Mouse (Mus musculus): ENCODE data around the gene Zfx. TPM values are rescaled to one million over a fixed set of nuclear protein-coding genes. Genes with fewer than 3 reads are reported as not detected.

Gene Zfx
- 30.5 and 31.6 TPM in 2 replicates for polyA plus RNA-seq (2015; fragmentation: Nextera tagmentation; extraction: Ambion mirVana)

DNA sequence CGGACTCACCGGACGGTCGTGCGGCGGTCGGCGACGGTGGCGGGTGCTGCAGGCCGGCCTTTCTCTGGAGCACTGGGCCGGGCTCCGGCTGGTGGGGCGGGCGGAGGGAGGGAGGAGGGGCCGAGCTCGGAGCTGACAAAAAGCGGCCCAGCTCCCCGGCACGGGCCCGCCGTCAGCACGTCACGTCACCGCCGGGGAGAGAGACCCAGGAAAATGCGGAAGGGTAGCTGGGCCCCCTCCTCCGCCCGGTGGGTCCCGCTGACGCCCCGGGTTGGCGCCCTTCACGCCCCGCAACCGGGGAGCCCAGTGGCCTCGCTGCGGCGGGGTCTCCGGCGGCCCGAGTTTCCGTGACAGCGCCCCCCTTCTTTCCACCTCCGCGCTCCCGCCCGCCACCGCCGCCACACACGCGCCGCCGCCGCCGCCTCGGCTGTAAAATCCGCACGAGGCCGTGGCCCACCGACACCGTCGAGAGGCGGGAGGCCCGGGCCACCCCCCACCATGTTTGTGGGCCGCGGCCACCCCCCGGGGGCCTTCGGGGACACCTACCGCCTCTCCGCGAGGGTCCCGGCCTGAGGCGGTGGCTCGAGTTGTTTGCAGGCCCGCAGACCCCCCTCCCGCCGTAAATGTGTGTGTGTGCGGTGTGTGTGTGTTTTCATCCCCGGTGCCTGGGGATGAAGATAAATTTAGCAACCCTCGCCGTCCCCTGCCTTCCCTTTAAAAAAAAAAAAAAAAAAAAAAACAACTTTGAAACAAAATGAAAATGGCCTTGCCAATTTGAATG is at the start of gene Zfx:
Gene Zfx (minus strand): TSS at position 644 of the 781 bp plus-strand sequence.
- H3K4me1 ChIP-seq (ENCODE audit: insufficient read depth, low read length) = peaks cover 4% of the 10 kb centered on the region; the same call in 1 of the 2 replicates
- H3K9ac ChIP-seq (replicated peaks; ENCODE audit: low read length) = peak within 1 kb of the TSS; percentile 94
- no peaks in the 10 kb centered on the region for H3K36me3 ChIP-seq (ENCODE audit: insufficient read depth, low read length)
- H3K4me3 ChIP-seq (ENCODE audit: low read length) = peak within 1 kb of the TSS; percentile 66
- WGBS = 23% methylated on average over 36 of the region's 82 CpGs
- peaks cover 24% of the 10 kb centered on the region; the same call in 1 of the 2 replicates for H3K27me3 ChIP-seq (ENCODE audit: insufficient read depth, low read length)
- H3K27ac ChIP-seq (ENCODE audit: low read length) = peak within 1 kb of the TSS; percentile 98
- peaks cover 3% of the 10 kb centered on the region; the same call in 1 of the 2 replicates for H3K9me3 ChIP-seq (ENCODE audit: low read length)
- peak; percentile 87 for ATAC-seq (ENCODE audit: low FRiP score, low TSS enrichment)
- H3K4me2 ChIP-seq (replicated peaks; ENCODE audit: low read depth, low read length) = peak within 1 kb of the TSS; percentile 52

DNA sequence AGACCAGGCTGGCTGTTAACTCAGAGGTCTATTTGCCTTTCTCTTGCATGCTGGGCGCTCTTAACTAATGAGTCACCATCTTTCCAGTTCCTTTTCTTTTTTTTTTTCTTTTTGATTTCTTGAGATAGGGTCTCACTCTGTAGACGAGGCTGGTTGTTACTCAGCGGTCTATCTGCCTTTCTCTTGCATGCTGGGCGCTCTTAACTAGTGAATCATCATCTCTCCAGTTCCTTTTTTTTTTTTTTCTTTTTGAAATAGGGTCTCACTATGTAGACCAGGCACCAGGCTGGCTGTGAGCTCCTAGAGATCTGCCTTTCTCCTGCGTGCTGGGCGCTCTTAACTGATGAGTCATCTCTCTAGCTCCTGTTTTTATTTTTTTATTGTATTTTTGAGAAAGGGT is 45.8 kb upstream of the Zfx start:
- no peak overlapping the region for H3K9ac ChIP-seq (replicated peaks; ENCODE audit: low read length)
- H3K9me3 ChIP-seq (ENCODE audit: low read length) = no peaks in the 10 kb centered on the region
- H3K36me3 ChIP-seq (ENCODE audit: insufficient read depth, low read length) = no peaks in the 10 kb centered on the region
- peaks cover 37% of the 10 kb centered on the region for H3K27me3 ChIP-seq (ENCODE audit: insufficient read depth, low read length)
- no peak overlapping the region for H3K27ac ChIP-seq (ENCODE audit: low read length)
- no peak overlapping the region for H3K4me2 ChIP-seq (replicated peaks; ENCODE audit: low read depth, low read length)
- no peak for ATAC-seq (ENCODE audit: low FRiP score, low TSS enrichment)
- 78% methylated on average over 6 of the region's 6 CpGs for WGBS
- H3K4me3 ChIP-seq (ENCODE audit: low read length) = no peak overlapping the region
- no peaks in the 10 kb centered on the region for H3K4me1 ChIP-seq (ENCODE audit: insufficient read depth, low read length)

DNA sequence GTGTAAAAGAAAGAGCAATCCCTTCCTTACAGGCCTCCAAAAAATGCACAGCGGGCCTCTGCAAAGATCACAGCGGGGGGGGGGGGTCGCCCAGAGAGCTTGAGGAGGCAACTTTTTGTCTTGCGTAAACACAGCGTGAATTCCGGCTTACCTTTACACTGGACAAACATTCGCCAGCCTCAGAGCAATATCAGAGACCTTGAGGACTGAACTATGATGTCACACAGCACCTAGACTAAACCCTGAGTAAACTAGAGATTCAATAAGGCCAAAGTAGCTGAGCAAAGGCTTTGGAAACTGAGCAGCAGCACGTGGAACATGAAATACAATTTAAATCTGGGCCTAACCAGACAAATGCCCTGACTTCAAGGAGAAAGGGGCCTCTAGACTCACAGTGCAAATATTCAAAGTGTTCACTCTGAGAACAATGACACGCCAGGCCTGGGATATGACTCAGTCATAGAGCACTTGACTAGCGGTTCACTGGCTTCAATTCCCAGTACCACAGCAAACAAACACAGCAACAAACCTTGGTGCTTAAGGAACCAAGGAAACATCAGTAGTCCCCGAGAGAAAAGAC is 28.8 kb upstream of the Zfx start:
- Histone ChIP-seq H3K36me3 (ENCODE audit: insufficient read depth, low read length) (no peaks in the 10 kb centered on the region), H3K4me1 (ENCODE audit: insufficient read depth, low read length) (no peaks in the 10 kb centered on the region), H3K9ac (replicated peaks; ENCODE audit: low read length) (no peak overlapping the region), H3K4me3 (ENCODE audit: low read length) (no peak overlapping the region), H3K27ac (ENCODE audit: low read length) (no peak overlapping the region), H3K9me3 (ENCODE audit: low read length) (no peaks in the 10 kb centered on the region), H3K4me2 (replicated peaks; ENCODE audit: low read depth, low read length) (no peak overlapping the region), H3K27me3 (ENCODE audit: insufficient read depth, low read length) (peaks cover 61% of the 10 kb centered on the region)
- ATAC-seq (ENCODE audit: low FRiP score, low TSS enrichment) = no peak
- 50% methylated on average over 11 of the region's 11 CpGs for whole genome bisulfite sequencing

DNA sequence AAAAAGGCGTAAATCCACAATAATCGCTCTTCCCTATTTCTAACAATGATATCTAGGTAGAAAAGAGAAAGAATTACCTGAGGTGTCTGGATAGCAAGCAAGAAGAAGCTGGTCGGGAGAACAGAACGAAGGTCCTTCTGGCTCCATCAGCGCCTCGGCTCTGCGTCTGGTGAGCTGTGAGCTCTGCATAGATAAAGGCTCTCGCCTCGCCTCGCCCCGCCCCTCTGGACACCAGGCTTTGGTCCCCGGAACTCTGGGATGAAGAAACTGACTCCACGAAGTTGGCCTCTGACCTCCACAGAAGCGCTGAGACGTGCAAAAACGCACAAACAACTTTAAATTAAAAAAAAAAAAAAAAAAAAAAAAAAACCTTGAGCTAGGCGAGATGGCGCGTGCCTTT is 27.0 kb upstream of the Zfx start:
- Histone ChIP-seq H3K27me3 (ENCODE audit: insufficient read depth, low read length) (peaks cover 66% of the 10 kb centered on the region), H3K4me3 (ENCODE audit: low read length) (no peak overlapping the region), H3K4me1 (ENCODE audit: insufficient read depth, low read length) (no peaks in the 10 kb centered on the region), H3K36me3 (ENCODE audit: insufficient read depth, low read length) (no peaks in the 10 kb centered on the region), H3K4me2 (replicated peaks; ENCODE audit: low read depth, low read length) (no peak overlapping the region), H3K9ac (replicated peaks; ENCODE audit: low read length) (no peak overlapping the region), H3K9me3 (ENCODE audit: low read length) (no peaks in the 10 kb centered on the region), H3K27ac (ENCODE audit: low read length) (no peak overlapping the region)
- 78% methylated on average over 19 of the region's 19 CpGs for WGBS
- ATAC-seq (ENCODE audit: low FRiP score, low TSS enrichment) = no peak

DNA sequence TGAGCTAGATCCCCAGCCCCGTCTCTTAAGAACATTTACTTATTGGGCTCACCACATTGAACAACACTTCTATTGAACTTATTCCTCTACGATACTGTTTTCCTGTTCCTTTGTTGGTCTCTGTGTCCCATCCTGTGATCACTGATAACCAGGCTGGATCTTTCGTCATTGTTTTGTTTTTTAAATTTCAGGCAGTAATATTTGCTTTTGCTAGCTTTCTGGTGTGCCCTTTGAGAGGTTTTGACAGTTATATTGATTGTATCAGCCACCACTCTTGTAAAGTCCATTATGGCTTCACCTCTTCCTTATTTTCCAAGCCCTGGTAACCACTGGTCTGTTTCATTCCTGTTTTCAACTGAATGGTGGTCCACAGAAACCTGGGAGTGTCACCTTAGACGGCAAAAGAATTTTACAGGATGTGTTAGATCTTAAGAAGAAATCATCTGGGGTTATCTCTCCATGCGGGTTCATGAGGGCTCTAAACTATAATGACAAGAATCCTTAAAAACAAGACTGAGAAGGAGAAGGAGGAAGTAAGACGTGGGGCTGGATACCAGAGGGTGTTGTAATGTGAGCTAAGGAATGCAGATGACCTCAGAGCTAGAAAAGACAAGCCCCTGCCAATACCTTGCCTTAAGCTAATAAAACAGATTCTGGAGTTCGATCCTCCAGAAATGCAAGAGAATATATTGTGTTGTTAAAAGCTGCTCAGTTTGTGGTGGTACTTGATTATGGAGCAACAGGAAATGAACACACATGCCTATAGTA is 18.7 kb upstream of the Zfx start:
- no peak overlapping the region for H3K4me3 ChIP-seq (ENCODE audit: low read length)
- no peak overlapping the region for H3K27ac ChIP-seq (ENCODE audit: low read length)
- no peak for ATAC-seq (ENCODE audit: low FRiP score, low TSS enrichment)
- H3K9ac ChIP-seq (replicated peaks; ENCODE audit: low read length) = no peak overlapping the region
- no peaks in the 10 kb centered on the region for H3K36me3 ChIP-seq (ENCODE audit: insufficient read depth, low read length)
- no peaks in the 10 kb centered on the region for H3K9me3 ChIP-seq (ENCODE audit: low read length)
- 66% methylated on average over 7 of the region's 7 CpGs for WGBS
- H3K4me1 ChIP-seq (ENCODE audit: insufficient read depth, low read length) = no peaks in the 10 kb centered on the region
- no peak overlapping the region for H3K4me2 ChIP-seq (replicated peaks; ENCODE audit: low read depth, low read length)
- peaks cover 50% of the 10 kb centered on the region for H3K27me3 ChIP-seq (ENCODE audit: insufficient read depth, low read length)

DNA sequence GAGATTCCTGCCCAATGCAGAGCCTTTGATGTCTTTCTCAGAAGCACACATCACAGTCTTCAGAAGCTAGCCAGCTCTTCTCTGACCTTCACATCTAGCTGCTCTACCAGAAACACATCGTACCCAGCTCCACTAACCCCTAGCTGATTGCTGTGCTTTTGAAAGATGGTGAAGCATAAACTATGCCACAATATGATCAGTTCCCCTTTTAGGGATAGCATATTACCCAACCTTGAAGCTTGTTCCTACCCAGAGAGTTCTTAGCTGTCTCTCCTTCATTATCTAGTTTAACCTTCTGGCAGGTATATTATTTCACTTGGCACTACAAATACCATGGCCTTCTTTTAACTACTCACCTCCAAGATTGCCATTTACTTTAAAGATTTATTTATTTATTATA is 16.6 kb upstream of the Zfx start:
- peaks cover 42% of the 10 kb centered on the region for H3K27me3 ChIP-seq (ENCODE audit: insufficient read depth, low read length)
- ATAC-seq (ENCODE audit: low FRiP score, low TSS enrichment) = no peak
- no peak overlapping the region for H3K4me3 ChIP-seq (ENCODE audit: low read length)
- H3K27ac ChIP-seq (ENCODE audit: low read length) = no peak overlapping the region
- no peak overlapping the region for H3K4me2 ChIP-seq (replicated peaks; ENCODE audit: low read depth, low read length)
- no peaks in the 10 kb centered on the region for H3K36me3 ChIP-seq (ENCODE audit: insufficient read depth, low read length)
- no peaks in the 10 kb centered on the region for H3K9me3 ChIP-seq (ENCODE audit: low read length)
- H3K4me1 ChIP-seq (ENCODE audit: insufficient read depth, low read length) = no peaks in the 10 kb centered on the region
- H3K9ac ChIP-seq (replicated peaks; ENCODE audit: low read length) = no peak overlapping the region
- 75% methylated on average over 1 of the region's 1 CpGs for WGBS

DNA sequence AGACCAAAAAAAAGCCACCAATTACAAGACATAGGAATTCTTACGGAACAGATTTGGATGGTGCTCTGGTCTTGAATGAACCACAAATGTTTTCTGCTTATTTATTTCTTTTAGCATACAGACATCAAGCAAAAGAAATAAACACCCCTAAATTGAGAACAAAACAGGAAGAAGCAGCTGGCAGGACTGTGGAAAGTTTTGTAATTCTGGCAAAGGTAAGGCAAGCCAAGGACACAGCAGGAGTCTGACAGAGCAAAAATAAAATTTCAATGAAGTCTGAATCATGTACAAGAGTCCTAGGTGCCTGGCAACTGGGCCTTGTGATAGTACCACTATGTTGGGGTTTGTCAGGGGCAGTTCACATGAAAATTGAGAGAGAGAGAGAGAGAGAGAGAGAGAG is 14.8 kb upstream of the Zfx start:
- no peaks in the 10 kb centered on the region for H3K36me3 ChIP-seq (ENCODE audit: insufficient read depth, low read length)
- WGBS = 89% methylated on average over 1 of the region's 1 CpGs
- no peak for ATAC-seq (ENCODE audit: low FRiP score, low TSS enrichment)

DNA sequence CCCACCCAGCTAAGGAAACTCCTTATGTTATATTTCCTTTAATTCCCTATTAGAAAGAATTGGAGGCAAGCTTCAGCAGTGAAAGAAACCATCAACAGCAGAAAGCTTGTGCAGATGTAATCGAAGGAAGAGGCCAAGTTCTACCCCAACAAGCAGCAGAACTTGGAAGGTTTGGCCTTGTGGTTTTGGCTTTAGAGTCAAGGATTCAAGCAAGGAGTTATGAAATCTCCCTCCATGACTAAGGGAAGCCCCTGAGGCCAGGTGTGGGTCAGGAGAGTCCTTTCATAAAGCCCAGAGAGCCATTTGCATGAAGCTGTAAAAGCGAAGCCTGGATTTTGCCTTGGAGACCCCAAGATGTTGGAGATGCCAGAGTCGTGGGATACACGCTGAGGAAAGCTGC is 11.6 kb upstream of the Zfx start:
- Histone ChIP-seq H3K36me3 (ENCODE audit: insufficient read depth, low read length) (no peaks in the 10 kb centered on the region), H3K9me3 (ENCODE audit: low read length) (no peaks in the 10 kb centered on the region), H3K4me3 (ENCODE audit: low read length) (no peak overlapping the region), H3K4me2 (replicated peaks; ENCODE audit: low read depth, low read length) (no peak overlapping the region), H3K9ac (replicated peaks; ENCODE audit: low read length) (no peak overlapping the region), H3K4me1 (ENCODE audit: insufficient read depth, low read length) (no peaks in the 10 kb centered on the region), H3K27me3 (ENCODE audit: insufficient read depth, low read length) (peaks cover 51% of the 10 kb centered on the region), H3K27ac (ENCODE audit: low read length) (no peak overlapping the region)
- 65% methylated on average over 4 of the region's 4 CpGs for WGBS
- no peak for ATAC-seq (ENCODE audit: low FRiP score, low TSS enrichment)

More for the DNA sequence above, 14.8 kb upstream of the Zfx start:
- peaks cover 48% of the 10 kb centered on the region for H3K27me3 ChIP-seq (ENCODE audit: insufficient read depth, low read length)
- no peak overlapping the region for H3K4me2 ChIP-seq (replicated peaks; ENCODE audit: low read depth, low read length)
- H3K4me3 ChIP-seq (ENCODE audit: low read length) = no peak overlapping the region
- no peaks in the 10 kb centered on the region for H3K4me1 ChIP-seq (ENCODE audit: insufficient read depth, low read length)
- no peak overlapping the region for H3K9ac ChIP-seq (replicated peaks; ENCODE audit: low read length)
- no peaks in the 10 kb centered on the region for H3K9me3 ChIP-seq (ENCODE audit: low read length)
- no peak overlapping the region for H3K27ac ChIP-seq (ENCODE audit: low read length)

DNA sequence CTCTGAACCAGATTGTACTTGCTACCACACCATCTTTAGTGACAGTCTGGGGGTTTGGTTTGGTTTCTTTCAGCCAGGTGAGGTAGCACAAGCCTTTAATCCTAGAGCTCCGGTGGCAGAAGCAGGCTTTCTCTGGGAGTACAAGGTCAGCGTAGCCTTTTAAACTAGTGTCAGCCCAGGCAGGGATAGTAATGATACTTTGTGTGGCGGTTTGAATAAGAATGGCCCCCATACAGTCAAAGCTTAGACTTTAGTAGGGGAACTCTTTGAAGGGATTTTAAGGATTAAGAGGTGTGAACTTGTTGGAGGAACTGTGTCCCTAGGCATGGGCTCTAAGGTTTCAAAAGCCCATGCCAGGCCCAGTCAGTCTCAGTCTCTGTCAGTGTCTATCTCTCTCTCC is 10.0 kb upstream of the Zfx start:
- H3K4me3 ChIP-seq (ENCODE audit: low read length) = no peak overlapping the region
- no peak for ATAC-seq (ENCODE audit: low FRiP score, low TSS enrichment)
- WGBS = 62% methylated on average over 3 of the region's 3 CpGs
- no peak overlapping the region for H3K4me2 ChIP-seq (replicated peaks; ENCODE audit: low read depth, low read length)
- H3K27ac ChIP-seq (ENCODE audit: low read length) = no peak overlapping the region
- H3K9me3 ChIP-seq (ENCODE audit: low read length) = no peaks in the 10 kb centered on the region
- H3K27me3 ChIP-seq (ENCODE audit: insufficient read depth, low read length) = peaks cover 45% of the 10 kb centered on the region
- no peaks in the 10 kb centered on the region for H3K36me3 ChIP-seq (ENCODE audit: insufficient read depth, low read length)
- H3K9ac ChIP-seq (replicated peaks; ENCODE audit: low read length) = no peak overlapping the region
- H3K4me1 ChIP-seq (ENCODE audit: insufficient read depth, low read length) = no peaks in the 10 kb centered on the region
